Comparison of ENCODE assay signal across 28 mouse cellular contexts in genomic region chrX:156806799-156807198, GRCm38 (mm10).
DNase-seq lines count a peak whose midpoint lies in the region; ATAC-seq and TF ChIP-seq lines count a peak whose summit lies in the region.
"Had no signal": no experiment of that assay in that cellular context is flagged by ENCODE, and none has a peak within 500 bp of the region (broad histone marks: within the 10 kb centered on the region; RNA-seq: fewer than 3 reads in every experiment).

No protein-coding gene starts in this region.

- DNase-seq in forebrain, embryonic 14.5 days (ENCODE audit: low spot score), result peak; percentile 3
- DNase-seq in forebrain, embryonic 11.5 days (ENCODE audit: low spot score), result no peak
- DNase-seq in midbrain, embryonic 14.5 days, result peak; percentile 19
- DNase-seq in midbrain, embryonic 11.5 days (ENCODE audit: low spot score, missing footprints), result no peak
- peak; percentile 13 for DNase-seq in Muller cell, postnatal 12 days (ENCODE audit: inconsistent ontology term)
- DNase-seq in hindbrain, postnatal 0 days (ENCODE audit: low spot score), result peak; percentile 34
- no peak for DNase-seq in limb, embryonic 10.5 days (ENCODE audit: low spot score)
- DNase-seq: adrenal gland, postnatal 14 days; cerebellum, adult 8-10 months; cerebellum, postnatal 36 days; embryo, embryonic 11 days; gastrocnemius, postnatal 10 days; heart, postnatal 10 days; kidney, adult 18-20 months; kidney, postnatal 25 days; liver, embryonic 13.5 days; lung, adult 18-20 months; lung, postnatal 4 days; right cerebral cortex, postnatal 14 days had no signal

- H3K9ac ChIP-seq in forebrain, embryonic 14.5 days (ENCODE audit: low read length), result no peak overlapping the region
- H3K9ac ChIP-seq in forebrain, embryonic 11.5 days (ENCODE audit: low read length), result no peak overlapping the region
- H3K9ac ChIP-seq in midbrain, embryonic 14.5 days (replicated peaks; ENCODE audit: low read length), result no peak overlapping the region
- no peak overlapping the region for H3K9ac ChIP-seq in midbrain, embryonic 11.5 days (ENCODE audit: low read length)
- no peak overlapping the region for H3K9ac ChIP-seq in hindbrain, postnatal 0 days (replicated peaks; ENCODE audit: low read length)
- H3K9ac ChIP-seq: embryonic facial prominence, embryonic 13.5 days; forebrain, embryonic 12.5 days; heart, embryonic 13.5 days; kidney, embryonic 15.5 days; limb, embryonic 15.5 days; liver, embryonic 13.5 days; stomach, embryonic 15.5 days had no signal

- no peaks in the 10 kb centered on the region for H3K36me3 ChIP-seq in forebrain, embryonic 14.5 days (ENCODE audit: control insufficient read depth, insufficient read depth, low read length)
- H3K36me3 ChIP-seq in forebrain, embryonic 11.5 days (ENCODE audit: control insufficient read depth, insufficient read depth, low read length), result no peaks in the 10 kb centered on the region
- no peaks in the 10 kb centered on the region for H3K36me3 ChIP-seq in midbrain, embryonic 14.5 days (ENCODE audit: control insufficient read depth, insufficient read depth, low read length)
- H3K36me3 ChIP-seq in midbrain, embryonic 11.5 days (ENCODE audit: control insufficient read depth, insufficient read depth, low read length), result no peaks in the 10 kb centered on the region
- H3K36me3 ChIP-seq in hindbrain, postnatal 0 days (ENCODE audit: insufficient read depth, low read length), result no peaks in the 10 kb centered on the region
- no peaks in the 10 kb centered on the region for H3K36me3 ChIP-seq in limb, embryonic 10.5 days
- H3K36me3 ChIP-seq: embryonic facial prominence, embryonic 13.5 days; forebrain, embryonic 12.5 days; heart, embryonic 13.5 days; kidney, embryonic 15.5 days; limb, embryonic 15.5 days; liver, embryonic 13.5 days; stomach, embryonic 15.5 days had no signal

- 22% methylated on average over 1 of the region's 1 CpGs for WGBS in forebrain, embryonic 14.5 days
- 44% methylated on average over 1 of the region's 1 CpGs for WGBS in forebrain, embryonic 11.5 days
- WGBS in midbrain, embryonic 14.5 days, result 57% methylated on average over 1 of the region's 1 CpGs
- WGBS in midbrain, embryonic 11.5 days, result 67% methylated on average over 1 of the region's 1 CpGs
- 29% methylated on average over 1 of the region's 1 CpGs for WGBS in hindbrain, postnatal 0 days
- 65% methylated on average over 1 of the region's 1 CpGs for WGBS in limb, embryonic 10.5 days

- H3K27me3 ChIP-seq in forebrain, embryonic 14.5 days (replicated peaks; ENCODE audit: control insufficient read depth, insufficient read depth, low read length), result no peaks in the 10 kb centered on the region
- no peaks in the 10 kb centered on the region for H3K27me3 ChIP-seq in forebrain, embryonic 11.5 days (ENCODE audit: control insufficient read depth, insufficient read depth, low read length)
- no peaks in the 10 kb centered on the region for H3K27me3 ChIP-seq in midbrain, embryonic 14.5 days (ENCODE audit: control insufficient read depth, insufficient read depth, low read length)
- H3K27me3 ChIP-seq in midbrain, embryonic 11.5 days (ENCODE audit: control insufficient read depth, insufficient read depth, low read length), result no peaks in the 10 kb centered on the region
- H3K27me3 ChIP-seq in hindbrain, postnatal 0 days (ENCODE audit: insufficient read depth, low read length), result no peaks in the 10 kb centered on the region
- no peaks in the 10 kb centered on the region for H3K27me3 ChIP-seq in limb, embryonic 10.5 days (ENCODE audit: low read depth, poor library complexity, severe bottlenecking)
- H3K27me3 ChIP-seq: embryonic facial prominence, embryonic 13.5 days; forebrain, embryonic 12.5 days; heart, embryonic 13.5 days; kidney, embryonic 15.5 days; limb, embryonic 15.5 days; liver, embryonic 13.5 days; stomach, embryonic 15.5 days had no signal

- no peak overlapping the region for H3K27ac ChIP-seq in forebrain, embryonic 14.5 days (ENCODE audit: low read depth, low read length)
- no peak overlapping the region for H3K27ac ChIP-seq in forebrain, embryonic 11.5 days (ENCODE audit: low read depth, low read length)
- no peak overlapping the region for H3K27ac ChIP-seq in midbrain, embryonic 14.5 days (replicated peaks; ENCODE audit: low read depth, low read length)
- H3K27ac ChIP-seq in midbrain, embryonic 11.5 days (ENCODE audit: low read depth, low read length), result no peak overlapping the region
- no peak overlapping the region for H3K27ac ChIP-seq in hindbrain, postnatal 0 days
- H3K27ac ChIP-seq in limb, embryonic 10.5 days, result no peak overlapping the region
- H3K27ac ChIP-seq: embryonic facial prominence, embryonic 13.5 days; forebrain, embryonic 12.5 days; heart, embryonic 13.5 days; kidney, embryonic 15.5 days; left cerebral cortex, adult 2 months; limb, embryonic 15.5 days; liver, embryonic 13.5 days; stomach, embryonic 15.5 days had no signal

- no peak for ATAC-seq in forebrain, embryonic 14.5 days
- no peak for ATAC-seq in forebrain, embryonic 11.5 days (replicated peaks; ENCODE audit: low FRiP score)
- no peak for ATAC-seq in midbrain, embryonic 14.5 days (ENCODE audit: low FRiP score, low TSS enrichment)
- no peak for ATAC-seq in midbrain, embryonic 11.5 days (ENCODE audit: low FRiP score)
- no peak for ATAC-seq in hindbrain, postnatal 0 days
- ATAC-seq: lung, postnatal 0 days had no signal

- H3K4me2 ChIP-seq in forebrain, embryonic 14.5 days (ENCODE audit: low read length), result no peak overlapping the region
- no peak overlapping the region for H3K4me2 ChIP-seq in forebrain, embryonic 11.5 days (ENCODE audit: low read depth, low read length, severe bottlenecking)
- H3K4me2 ChIP-seq in midbrain, embryonic 14.5 days (ENCODE audit: low read length), result no peak overlapping the region
- no peak overlapping the region for H3K4me2 ChIP-seq in midbrain, embryonic 11.5 days
- H3K4me2 ChIP-seq in hindbrain, postnatal 0 days (ENCODE audit: low read depth, low read length), result no peak overlapping the region
- H3K4me2 ChIP-seq: embryonic facial prominence, embryonic 13.5 days; forebrain, embryonic 12.5 days; heart, embryonic 13.5 days; kidney, embryonic 15.5 days; limb, embryonic 15.5 days; liver, embryonic 13.5 days; stomach, embryonic 15.5 days had no signal

- H3K4me1 ChIP-seq in forebrain, embryonic 14.5 days (ENCODE audit: control insufficient read depth, insufficient read depth, low read length), result no peaks in the 10 kb centered on the region
- no peaks in the 10 kb centered on the region for H3K4me1 ChIP-seq in forebrain, embryonic 11.5 days (replicated peaks; ENCODE audit: control insufficient read depth, insufficient read depth, low read length)
- no peaks in the 10 kb centered on the region for H3K4me1 ChIP-seq in midbrain, embryonic 14.5 days (ENCODE audit: control insufficient read depth, insufficient read depth, low read length)
- H3K4me1 ChIP-seq in midbrain, embryonic 11.5 days (ENCODE audit: control insufficient read depth, insufficient read depth, low read length), result no peaks in the 10 kb centered on the region
- H3K4me1 ChIP-seq in hindbrain, postnatal 0 days (ENCODE audit: insufficient read depth, low read length), result no peaks in the 10 kb centered on the region
- H3K4me1 ChIP-seq in limb, embryonic 10.5 days, result no peaks in the 10 kb centered on the region
- H3K4me1 ChIP-seq: embryonic facial prominence, embryonic 13.5 days; forebrain, embryonic 12.5 days; heart, embryonic 13.5 days; kidney, embryonic 15.5 days; limb, embryonic 15.5 days; liver, embryonic 13.5 days; stomach, embryonic 15.5 days had no signal

- TF ChIP-seq CTCF in hindbrain, postnatal 0 days (IDR thresholded peaks at IDR 0.05; ENCODE audit: low read depth), result no peak

- H3K9me3 ChIP-seq in forebrain, embryonic 14.5 days (replicated peaks; ENCODE audit: control insufficient read depth, low read length), result no peaks in the 10 kb centered on the region
- no peaks in the 10 kb centered on the region for H3K9me3 ChIP-seq in forebrain, embryonic 11.5 days (ENCODE audit: control insufficient read depth, low read length)
- no peaks in the 10 kb centered on the region for H3K9me3 ChIP-seq in midbrain, embryonic 14.5 days (ENCODE audit: control insufficient read depth, low read length)
- no peaks in the 10 kb centered on the region for H3K9me3 ChIP-seq in midbrain, embryonic 11.5 days (ENCODE audit: control insufficient read depth, low read length)
- no peaks in the 10 kb centered on the region for H3K9me3 ChIP-seq in hindbrain, postnatal 0 days (ENCODE audit: low read length)
- H3K9me3 ChIP-seq in limb, embryonic 10.5 days (replicated peaks), result no peaks in the 10 kb centered on the region
- H3K9me3 ChIP-seq: embryonic facial prominence, embryonic 13.5 days; forebrain, embryonic 12.5 days; heart, embryonic 13.5 days; kidney, embryonic 15.5 days; limb, embryonic 15.5 days; liver, embryonic 13.5 days; stomach, embryonic 15.5 days had no signal

- no peak overlapping the region for H3K4me3 ChIP-seq in forebrain, embryonic 14.5 days (ENCODE audit: low read depth, low read length)
- H3K4me3 ChIP-seq in forebrain, embryonic 11.5 days (ENCODE audit: low read depth, low read length), result no peak overlapping the region
- no peak overlapping the region for H3K4me3 ChIP-seq in midbrain, embryonic 14.5 days (replicated peaks; ENCODE audit: low read depth, low read length)
- no peak overlapping the region for H3K4me3 ChIP-seq in midbrain, embryonic 11.5 days (ENCODE audit: low read depth, low read length)
- H3K4me3 ChIP-seq in hindbrain, postnatal 0 days (ENCODE audit: low read length), result no peak overlapping the region
- H3K4me3 ChIP-seq in limb, embryonic 10.5 days, result no peak overlapping the region
- H3K4me3 ChIP-seq: embryonic facial prominence, embryonic 13.5 days; erythroblast, embryonic 14.5 days; forebrain, embryonic 12.5 days; heart, embryonic 13.5 days; kidney, embryonic 15.5 days; left cerebral cortex, adult 2 months; limb, embryonic 15.5 days; liver, embryonic 13.5 days; stomach, embryonic 15.5 days had no signal

Comparison
In these comparisons a context has a peak if more than half of its experiments do, and no peak if none do; other contexts are left out.
1. DNase-seq: peak in forebrain, embryonic 14.5 days (single experiment), midbrain, embryonic 14.5 days (single experiment), Muller cell, postnatal 12 days (single experiment) and hindbrain, postnatal 0 days (single experiment); none in forebrain, embryonic 11.5 days (single experiment), midbrain, embryonic 11.5 days (single experiment) and limb, embryonic 10.5 days (single experiment).